Mouse (Mus musculus) cortical plate, adult 2 months (tissue): ENCODE measurements around the gene Pmepa1.

Experiments used
- CTCF ChIP-seq: fragments of 200-500 bp; IDR thresholded peaks from 2 replicates; pipeline ENCODE4 v1.5.1; 2011; ENCODE audit warnings: mild to moderate bottlenecking, control low read depth, low read length; ENCODE audit not compliant: insufficient read depth; ENCODE audit errors: extremely low read depth
- POLR2A ChIP-seq: fragments of 200-500 bp; IDR thresholded peaks from 2 replicates; pipeline ENCODE4 v1.6.1; 2011; ENCODE audit warnings: mild to moderate bottlenecking, low read length, control low read depth; ENCODE audit not compliant: insufficient read depth; ENCODE audit errors: extremely low read depth

DNA sequence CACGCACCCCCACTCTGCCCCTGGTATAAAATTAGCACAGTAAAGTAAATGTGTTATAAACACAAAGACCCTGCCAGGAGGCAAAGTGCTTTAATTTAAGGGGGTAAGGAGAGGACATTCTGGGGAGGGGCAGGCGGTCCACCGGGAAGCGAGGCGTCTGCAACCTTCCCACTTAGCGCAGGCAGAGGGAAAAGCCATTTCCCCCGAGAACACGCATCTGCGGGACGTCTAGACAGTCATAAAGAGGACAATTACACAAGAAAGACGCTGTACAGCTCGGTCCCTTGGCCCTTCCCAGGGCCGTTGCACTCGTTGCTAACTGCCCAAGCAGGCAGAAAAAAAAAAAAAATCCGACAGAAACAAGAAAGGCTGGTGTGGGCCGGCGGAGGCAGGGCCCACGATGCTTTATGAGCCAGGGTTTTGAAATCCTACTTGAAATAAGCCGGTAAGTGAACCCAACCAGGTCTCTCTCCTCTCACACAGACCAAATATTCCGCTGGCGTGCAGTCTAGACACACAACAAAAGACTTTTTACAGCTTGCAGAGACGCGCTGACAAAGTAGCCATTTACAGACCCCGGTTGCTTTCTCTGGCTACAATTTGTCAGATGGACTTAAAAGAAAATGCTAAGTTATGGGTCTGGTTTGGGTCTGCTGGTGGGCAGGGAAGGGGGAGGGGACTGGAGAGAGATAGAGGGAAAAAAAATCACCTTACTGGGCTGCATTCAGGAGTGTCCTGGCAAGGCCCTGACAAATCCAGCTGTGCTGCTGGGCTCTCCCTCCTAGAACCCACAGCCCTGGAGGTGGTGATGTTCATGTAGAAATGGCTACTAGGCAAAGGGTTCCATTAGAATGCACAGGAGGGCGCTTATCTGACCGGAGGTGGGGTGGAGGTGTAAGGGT is 22.3 kb downstream of the Pmepa1 start:
- no peak for TF ChIP-seq CTCF
- no peak for TF ChIP-seq POLR2A
